ENCODE assay signal across 9 mouse cellular contexts in the genomic region with DNA sequence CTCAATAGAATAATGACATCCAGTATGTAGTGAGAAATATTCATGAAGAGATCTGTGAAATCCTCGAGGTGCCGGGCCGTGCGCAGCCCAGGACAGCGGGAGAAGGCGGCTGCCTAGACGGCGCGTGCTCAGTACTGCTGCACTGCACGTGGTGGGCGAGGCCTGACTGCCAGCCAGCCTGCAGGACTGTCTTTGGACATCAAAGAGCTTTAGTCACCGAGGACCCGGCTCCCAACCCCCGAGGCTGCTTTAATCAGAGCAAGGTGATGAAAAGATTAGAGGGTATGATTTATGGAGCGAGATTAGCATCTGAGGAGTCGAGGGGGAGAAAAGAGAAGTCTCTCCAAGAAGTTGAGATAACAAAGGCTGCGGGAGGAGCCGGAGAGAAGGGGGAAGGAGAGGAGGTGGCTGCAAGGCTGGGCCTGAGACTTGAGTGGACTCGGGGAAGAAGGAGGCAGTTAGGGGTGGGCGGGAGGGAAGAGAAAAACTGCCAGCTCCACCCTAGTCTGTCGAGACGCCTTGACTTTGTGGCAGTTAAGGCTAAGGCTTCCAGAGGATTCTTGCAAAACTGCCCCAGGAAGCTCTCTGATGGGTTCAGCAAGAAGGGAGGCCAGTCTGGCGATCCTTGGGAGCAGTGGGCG.
DNase-seq lines count a peak whose midpoint lies in the region; ATAC-seq lines count a peak whose summit lies in the region.
"Had no signal": no experiment of that assay in that cellular context is flagged by ENCODE, and none has a peak within 500 bp of the region (broad histone marks: within the 10 kb centered on the region; RNA-seq: fewer than 3 reads in every experiment).

No protein-coding gene starts in this region.

- DNase-seq in heart, postnatal 14 days = no peak
- DNase-seq in ovary, postnatal 14 days (ENCODE audit: low spot score) = peak; percentile 5
- no peak for DNase-seq in ovary, postnatal 10 days (ENCODE audit: low spot score)
- peak; percentile 48 to 57 for DNase-seq in left cerebral cortex, postnatal 25 days (ENCODE audit: low spot score in 2 of 2)
- no peak for DNase-seq in Muller cell, postnatal 12 days (ENCODE audit: inconsistent ontology term)
- no peak for DNase-seq in cerebellum, postnatal 36 days

- no peak overlapping the region for H3K27ac ChIP-seq in heart, embryonic 11.5 days (ENCODE audit: low read depth, low read length)
- no peak overlapping the region for H3K27ac ChIP-seq in stomach, embryonic 14.5 days (ENCODE audit: low read length)
- H3K27ac ChIP-seq: neural tube, embryonic 12.5 days had no signal

- H3K4me2 ChIP-seq in heart, embryonic 11.5 days = peak overlapping the region; percentile 6; the same call in 1 of the 2 replicates
- no peak overlapping the region for H3K4me2 ChIP-seq in stomach, embryonic 14.5 days (replicated peaks; ENCODE audit: low read depth, low read length)
- H3K4me2 ChIP-seq: neural tube, embryonic 12.5 days had no signal

- H3K27me3 ChIP-seq in heart, embryonic 11.5 days (ENCODE audit: control insufficient read depth, insufficient read depth, low read length) = peaks cover 33% of the 10 kb centered on the region
- 0 out of 2 replicates have a peak, but pooled peaks cover 2% of the 10 kb centered on the region for H3K27me3 ChIP-seq in stomach, embryonic 14.5 days (ENCODE audit: control insufficient read depth, insufficient read depth, low read length)

- H3K36me3 ChIP-seq in heart, embryonic 11.5 days (ENCODE audit: control insufficient read depth, insufficient read depth, low read length) = no peaks in the 10 kb centered on the region
- no peaks in the 10 kb centered on the region for H3K36me3 ChIP-seq in stomach, embryonic 14.5 days (ENCODE audit: control insufficient read depth, insufficient read depth, low read length)
- H3K36me3 ChIP-seq: neural tube, embryonic 12.5 days had no signal

- no peak for ATAC-seq in heart, embryonic 11.5 days (replicated peaks; ENCODE audit: insufficient number of reproducible peaks, low FRiP score, low TSS enrichment)
- peak; percentile 49; the same call in 1 of the 2 replicates for ATAC-seq in stomach, embryonic 14.5 days (ENCODE audit: insufficient number of reproducible peaks, insufficient read depth, low FRiP score, low read depth)

- intact Hi-C loops in heart, postnatal 14 days (cut with DNase I) = no loop called here
- intact Hi-C loops in left cerebral cortex, postnatal 25 days (cut with DNase I) = no loop called here

- no peak overlapping the region for H3K4me3 ChIP-seq in heart, embryonic 11.5 days (ENCODE audit: low read depth, low read length)
- H3K4me3 ChIP-seq in stomach, embryonic 14.5 days (ENCODE audit: low read depth, low read length) = no peak overlapping the region
- H3K4me3 ChIP-seq: neural tube, embryonic 12.5 days had no signal

- no peaks in the 10 kb centered on the region for H3K4me1 ChIP-seq in heart, embryonic 11.5 days (ENCODE audit: control insufficient read depth, insufficient read depth, low read length)
- H3K4me1 ChIP-seq in stomach, embryonic 14.5 days (ENCODE audit: control insufficient read depth, insufficient read depth, low read length) = no peaks in the 10 kb centered on the region
- H3K4me1 ChIP-seq: neural tube, embryonic 12.5 days had no signal

- H3K9me3 ChIP-seq in heart, embryonic 11.5 days (replicated peaks; ENCODE audit: control insufficient read depth, low read length) = no peaks in the 10 kb centered on the region
- H3K9me3 ChIP-seq in stomach, embryonic 14.5 days (ENCODE audit: control insufficient read depth, low read depth, low read length) = no peaks in the 10 kb centered on the region
- H3K9me3 ChIP-seq: neural tube, embryonic 12.5 days had no signal

- 20% methylated on average over 24 of the region's 24 CpGs for WGBS in heart, embryonic 11.5 days (ENCODE audit: insufficient replicate concordance)
- 11% methylated on average over 24 of the region's 24 CpGs for WGBS in stomach, embryonic 14.5 days

- no peak overlapping the region for H3K9ac ChIP-seq in heart, embryonic 11.5 days (ENCODE audit: low read depth, low read length)
- H3K9ac ChIP-seq in stomach, embryonic 14.5 days (replicated peaks; ENCODE audit: low read depth, low read length) = no peak overlapping the region
- H3K9ac ChIP-seq: neural tube, embryonic 12.5 days had no signal

Comparison
In these comparisons a context has a peak if more than half of its experiments do, and no peak if none do; other contexts are left out.
1. DNase-seq: peak in ovary, postnatal 14 days (single experiment) and left cerebral cortex, postnatal 25 days (2 of 2); none in heart, postnatal 14 days (0 of 2), ovary, postnatal 10 days (single experiment), Muller cell, postnatal 12 days (single experiment) and cerebellum, postnatal 36 days (0 of 2).